In the genomic region with DNA sequence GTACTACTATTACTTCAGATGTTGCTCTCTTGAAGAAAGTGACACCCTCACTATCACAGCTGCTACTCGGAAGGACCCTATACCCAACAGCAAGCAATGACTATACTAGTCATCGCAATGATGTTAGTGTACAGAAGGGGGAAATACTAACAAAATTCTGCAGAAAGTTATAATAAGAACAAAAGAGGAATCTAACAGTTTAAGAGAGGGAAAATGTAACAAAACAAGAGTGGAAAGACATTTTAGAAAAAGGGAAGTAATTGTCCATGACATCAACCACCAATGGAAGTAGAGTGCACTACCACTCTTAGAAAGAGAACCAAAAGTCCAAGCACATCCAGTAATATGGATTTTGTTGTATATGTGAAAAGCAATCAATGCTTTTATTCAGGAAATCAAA, we compare ENCODE assay signal across 27 mouse cellular contexts. TPM values are rescaled to one million over a fixed set of nuclear protein-coding genes. Genes with fewer than 3 reads are reported as not detected.
A peak's percentile ranks its signal among the peaks of the same experiment; 100 is the strongest.
DNase-seq lines count a peak whose midpoint lies in the region; ATAC-seq and TF ChIP-seq lines count a peak whose summit lies in the region.
"Had no signal": no experiment of that assay in that cellular context is flagged by ENCODE, and none has a peak within 500 bp of the region (broad histone marks: within the 10 kb centered on the region; RNA-seq: fewer than 3 reads in every experiment).

No protein-coding gene starts in this region.

- 93% methylated on average over 2 of the region's 2 CpGs for WGBS in midbrain, postnatal 0 days
- 98% methylated on average over 2 of the region's 2 CpGs for WGBS in hindbrain, embryonic 16.5 days
- 90% methylated on average over 2 of the region's 2 CpGs for WGBS in intestine, embryonic 15.5 days

- peaks cover 0 to 5% of the 10 kb centered on the region in 2 experiments; a peak in 1 of 4 replicates for H3K4me1 ChIP-seq in MEL (ENCODE audit: control insufficient read depth in 1 of 2, insufficient read depth in 2 of 2, low read length in 2 of 2)
- no peaks in the 10 kb centered on the region for H3K4me1 ChIP-seq in midbrain, postnatal 0 days (ENCODE audit: insufficient read depth, low read length)
- H3K4me1 ChIP-seq in hindbrain, embryonic 16.5 days (ENCODE audit: control insufficient read depth, insufficient read depth, low read depth, low read length): no peaks in the 10 kb centered on the region
- no peaks in the 10 kb centered on the region for H3K4me1 ChIP-seq in intestine, embryonic 15.5 days (replicated peaks)
- H3K4me1 ChIP-seq: embryonic facial prominence, embryonic 10.5 days; embryonic facial prominence, embryonic 13.5 days; forebrain, embryonic 12.5 days; forebrain, embryonic 15.5 days; heart, embryonic 10.5 days; heart, embryonic 13.5 days; hindbrain, embryonic 10.5 days; hindbrain, embryonic 13.5 days had no signal

- no peaks in the 10 kb centered on the region for H3K79me2 ChIP-seq in MEL (ENCODE audit: control insufficient read depth, insufficient read depth, low read length, poor library complexity)

- ATAC-seq in granulocyte monocyte progenitor cell, adult 5-6 weeks (replicated peaks; ENCODE audit: poor library complexity, severe bottlenecking): peak; percentile 75
- ATAC-seq in megakaryocyte progenitor cell, adult 5-6 weeks (replicated peaks; ENCODE audit: poor library complexity): peak; percentile 75
- ATAC-seq in midbrain, postnatal 0 days (ENCODE audit: low FRiP score): no peak
- ATAC-seq in hindbrain, embryonic 16.5 days: no peak
- ATAC-seq in intestine, embryonic 15.5 days: no peak
- ATAC-seq: forebrain, embryonic 15.5 days; hindbrain, postnatal 0 days; inflammation-experienced regulatory T-cells, adult 6 months; intestine, postnatal 0 days had no signal

- no peaks in the 10 kb centered on the region for H3K9me3 ChIP-seq in MEL (replicated peaks; ENCODE audit: insufficient read depth, low read length)
- H3K9me3 ChIP-seq in midbrain, postnatal 0 days (ENCODE audit: low read length): no peaks in the 10 kb centered on the region
- H3K9me3 ChIP-seq in hindbrain, embryonic 16.5 days (ENCODE audit: control insufficient read depth, low read length): no peaks in the 10 kb centered on the region
- no peaks in the 10 kb centered on the region for H3K9me3 ChIP-seq in intestine, embryonic 15.5 days
- H3K9me3 ChIP-seq: embryonic facial prominence, embryonic 10.5 days; embryonic facial prominence, embryonic 13.5 days; forebrain, embryonic 12.5 days; forebrain, embryonic 15.5 days; heart, embryonic 10.5 days; heart, embryonic 13.5 days; hindbrain, embryonic 10.5 days; hindbrain, embryonic 13.5 days had no signal

- no peak overlapping the region for H3K9ac ChIP-seq in MEL (ENCODE audit: control insufficient read depth, low read depth, low read length, poor library complexity, severe bottlenecking)
- no peak overlapping the region for H3K9ac ChIP-seq in midbrain, postnatal 0 days (replicated peaks; ENCODE audit: low read length, poor library complexity, severe bottlenecking)
- H3K9ac ChIP-seq in hindbrain, embryonic 16.5 days (ENCODE audit: low read depth, low read length): no peak overlapping the region
- H3K9ac ChIP-seq in intestine, embryonic 15.5 days: no peak overlapping the region
- H3K9ac ChIP-seq: embryonic facial prominence, embryonic 13.5 days; forebrain, embryonic 12.5 days; forebrain, embryonic 15.5 days; heart, embryonic 13.5 days; hindbrain, embryonic 13.5 days had no signal

- DNase-seq in MEL (ENCODE audit: low read depth, low spot score): peak; percentile 38
- DNase-seq in midbrain, postnatal 0 days (ENCODE audit: low spot score): no peak
- DNase-seq in heart, postnatal 14 days: no peak
- DNase-seq: adrenal gland, adult 8-10 months; adrenal gland, postnatal 25 days; B cell, adult 2 months; cerebellum, adult 18-20 months; cerebellum, adult 9-10 months; cerebellum, postnatal 14 days; gastrocnemius, postnatal 25 days; heart, adult 2 months had no signal

- intact Hi-C loops in heart, postnatal 14 days (cut with DNase I): no loop called here

- H3K4me2 ChIP-seq in midbrain, postnatal 0 days (ENCODE audit: low read depth, low read length, poor library complexity, severe bottlenecking): no peak overlapping the region
- no peak overlapping the region for H3K4me2 ChIP-seq in hindbrain, embryonic 16.5 days (ENCODE audit: low read length)
- no peak overlapping the region for H3K4me2 ChIP-seq in intestine, embryonic 15.5 days (replicated peaks)
- H3K4me2 ChIP-seq: embryonic facial prominence, embryonic 13.5 days; forebrain, embryonic 12.5 days; forebrain, embryonic 15.5 days; heart, embryonic 13.5 days; hindbrain, embryonic 13.5 days had no signal

- no peaks in the 10 kb centered on the region for H3K27me3 ChIP-seq in MEL (ENCODE audit: control insufficient read depth in 1 of 2, insufficient read depth in 2 of 2, low read length in 2 of 2)
- H3K27me3 ChIP-seq in midbrain, postnatal 0 days (ENCODE audit: insufficient read depth, low read length): no peaks in the 10 kb centered on the region
- H3K27me3 ChIP-seq in hindbrain, embryonic 16.5 days (replicated peaks; ENCODE audit: control insufficient read depth, insufficient read depth, low read length): no peaks in the 10 kb centered on the region
- no peaks in the 10 kb centered on the region for H3K27me3 ChIP-seq in intestine, embryonic 15.5 days (replicated peaks)
- H3K27me3 ChIP-seq: embryonic facial prominence, embryonic 13.5 days; forebrain, embryonic 12.5 days; forebrain, embryonic 15.5 days; heart, embryonic 13.5 days; hindbrain, embryonic 13.5 days had no signal

- TF ChIP-seq EP300 in MEL (IDR thresholded peaks at IDR 0.05; ENCODE audit: low read depth in 1 of 2, low read length in 2 of 2): no peak

- no peak for TF ChIP-seq CTCF in MEL (IDR thresholded peaks at IDR 0.05 in 2 of 3, conservative IDR thresholded peaks at IDR 0.05 in 1 of 3; ENCODE audit: control insufficient read depth in 1 of 3, insufficient read depth in 1 of 3, low read depth in 2 of 3, low read length in 3 of 3, poor library complexity in 1 of 3, severe bottlenecking in 1 of 3)
- TF ChIP-seq CTCF in midbrain, postnatal 0 days (IDR thresholded peaks at IDR 0.05): no peak

- H3K4me3 ChIP-seq in MEL (ENCODE audit: control insufficient read depth in 1 of 2, insufficient read depth in 1 of 2, low read depth in 2 of 2, low read length in 2 of 2): no peak overlapping the region
- H3K4me3 ChIP-seq in midbrain, postnatal 0 days (ENCODE audit: low read depth, low read length): no peak overlapping the region
- no peak overlapping the region for H3K4me3 ChIP-seq in hindbrain, embryonic 16.5 days (ENCODE audit: low read length)
- no peak overlapping the region for H3K4me3 ChIP-seq in intestine, embryonic 15.5 days (replicated peaks)
- H3K4me3 ChIP-seq: embryonic facial prominence, embryonic 10.5 days; embryonic facial prominence, embryonic 13.5 days; erythroblast, embryonic 14.5 days; forebrain, embryonic 12.5 days; forebrain, embryonic 15.5 days; heart, adult 2 months; heart, embryonic 10.5 days; heart, embryonic 13.5 days; hindbrain, embryonic 10.5 days; hindbrain, embryonic 13.5 days had no signal

- TF ChIP-seq RAD21 in MEL (IDR thresholded peaks at IDR 0.05; ENCODE audit: low read depth, low read length): no peak

- no peak overlapping the region for H3K27ac ChIP-seq in MEL (ENCODE audit: control insufficient read depth, low read depth, low read length)
- H3K27ac ChIP-seq in midbrain, postnatal 0 days (ENCODE audit: low read depth, low read length): no peak overlapping the region
- no peak overlapping the region for H3K27ac ChIP-seq in hindbrain, embryonic 16.5 days (ENCODE audit: low read depth, low read length)
- no peak overlapping the region for H3K27ac ChIP-seq in intestine, embryonic 15.5 days
- H3K27ac ChIP-seq: embryonic facial prominence, embryonic 10.5 days; embryonic facial prominence, embryonic 13.5 days; forebrain, embryonic 12.5 days; forebrain, embryonic 15.5 days; heart, adult 2 months; heart, embryonic 10.5 days; heart, embryonic 13.5 days; hindbrain, embryonic 10.5 days; hindbrain, embryonic 13.5 days; hindbrain, postnatal 0 days had no signal

- no peak for TF ChIP-seq POLR2A in MEL (IDR thresholded peaks at IDR 0.05; ENCODE audit: control insufficient read depth in 1 of 2, insufficient read depth in 1 of 2, low read depth in 1 of 2, low read length in 2 of 2, poor library complexity in 1 of 2)

- peaks cover 0 to 8% of the 10 kb centered on the region in 2 experiments; a peak in 2 of 4 replicates for H3K36me3 ChIP-seq in MEL (ENCODE audit: control insufficient read depth in 1 of 2, insufficient read depth in 2 of 2, low read length in 2 of 2)
- H3K36me3 ChIP-seq in midbrain, postnatal 0 days (ENCODE audit: insufficient read depth, low read length): no peaks in the 10 kb centered on the region
- no peaks in the 10 kb centered on the region for H3K36me3 ChIP-seq in hindbrain, embryonic 16.5 days (ENCODE audit: control insufficient read depth, insufficient read depth, low read length)
- no peaks in the 10 kb centered on the region for H3K36me3 ChIP-seq in intestine, embryonic 15.5 days
- H3K36me3 ChIP-seq: embryonic facial prominence, embryonic 10.5 days; embryonic facial prominence, embryonic 13.5 days; forebrain, embryonic 12.5 days; forebrain, embryonic 15.5 days; hindbrain, embryonic 10.5 days; hindbrain, embryonic 13.5 days had no signal

TF ChIP-seq in MEL, 35 proteins besides CTCF, POLR2A, EP300 and RAD21 (continues in another document):
- TF ChIP-seq BHLHE40 (IDR thresholded peaks at IDR 0.05; ENCODE audit: borderline replicate concordance, low read depth, low read length): no peak
- no peak for TF ChIP-seq MYB (IDR thresholded peaks at IDR 0.05; ENCODE audit: low read depth, low read length)
- no peak for TF ChIP-seq MYC (IDR thresholded peaks at IDR 0.05; ENCODE audit: low read depth, low read length)
- no peak for TF ChIP-seq ZKSCAN1 (IDR thresholded peaks at IDR 0.05; ENCODE audit: low read depth, low read length)
- no peak for TF ChIP-seq ZNF384 (IDR thresholded peaks at IDR 0.05; ENCODE audit: low read depth, low read length)
- no peak for TF ChIP-seq NELFE (IDR thresholded peaks at IDR 0.05; ENCODE audit: low read depth, low read length)
- no peak for TF ChIP-seq SMC3 (IDR thresholded peaks at IDR 0.05; ENCODE audit: low read depth, low read length)

RNA-seq across cellular contexts. Expression of a gene that starts 8.1 kb away (rescaled TPM):
- total RNA-seq in MEL (2012; rRNA removed): 0.42 and 1.2 TPM in 2 replicates
- 1 to 10 TPM in 1 of 2 experiments, not detected in 1; 2.5 TPM for polyA plus RNA-seq in MEL (2012; ENCODE audit: insufficient read depth in 1 of 2, insufficient read length in 2 of 2, low read depth in 1 of 2, low replicate concordance in 2 of 2, missing spikeins in 1 of 2)
- total RNA-seq in granulocyte monocyte progenitor cell, adult 5-6 weeks (2014; fragmentation: Nextera tagmentation): 15.1 and 18.5 TPM in 2 replicates
- total RNA-seq in granulocyte monocyte progenitor cell, adult 5-6 weeks (2017): 9.8 and 10.0 TPM in 2 replicates
- total RNA-seq in megakaryocyte progenitor cell, adult 5-6 weeks (2015): 20.7 and 25.9 TPM in 2 replicates
- 8.1 and 8.9 TPM in 2 replicates for total RNA-seq in megakaryocyte progenitor cell, adult 5-6 weeks (2017)
- 0.90 and 0.99 TPM in 2 replicates for total RNA-seq in midbrain, postnatal 0 days (2014; rRNA removed)
- 0.29 and 0.38 TPM in 2 replicates for polyA plus RNA-seq in midbrain, postnatal 0 days (2015; fragmentation: Nextera tagmentation; extraction: Ambion mirVana)
- polyA plus RNA-seq in hindbrain, embryonic 16.5 days (2015; fragmentation: Nextera tagmentation; extraction: Ambion mirVana): 0.39 and 0.41 TPM in 2 replicates
- 1 to 10 TPM; 8.1 to 8.5 TPM for total RNA-seq in heart, postnatal 14 days (2021)
- 0.73 and 0.80 TPM in 2 replicates for polyA plus RNA-seq in intestine, embryonic 15.5 days (2015; fragmentation: Nextera tagmentation; extraction: Ambion mirVana)

Comparison
In these comparisons a context has a peak if more than half of its experiments do, and no peak if none do; other contexts are left out.
1. ATAC-seq: peak in granulocyte monocyte progenitor cell, adult 5-6 weeks (single experiment) and megakaryocyte progenitor cell, adult 5-6 weeks (single experiment); none in midbrain, postnatal 0 days (single experiment), hindbrain, embryonic 16.5 days (single experiment) and intestine, embryonic 15.5 days (single experiment).